Mouse (Mus musculus) MEL (cell line): ENCODE data around the gene Nol12.

Experiments used
- CTCF ChIP-seq, 3 experiments: IDR thresholded peaks in 2 of 3; conservative IDR thresholded peaks in 1 of 3; 2 replicates each; pipeline ENCODE4 v1.5.1; 2011 to 2012; ENCODE audit warnings: low read length in 3 of 3, low read depth in 2 of 3, mild to moderate bottlenecking in 2 of 3, improper control_type of control experiment in 1 of 3, inconsistent platforms in 1 of 3, mixed read lengths in 1 of 3, moderate library complexity in 1 of 3; ENCODE audit not compliant: control insufficient read depth in 1 of 3, insufficient read depth in 1 of 3, poor library complexity in 1 of 3, severe bottlenecking in 1 of 3
- EP300 ChIP-seq, 2 experiments: IDR thresholded peaks; 2 replicates each; pipeline ENCODE4 v1.6.1; 2011; ENCODE audit warnings: improper control_type of control experiment in 2 of 2, low read length in 2 of 2, low read depth in 1 of 2, mild to moderate bottlenecking in 1 of 2
- JUND ChIP-seq: IDR thresholded peaks from 2 replicates; pipeline ENCODE4 v1.6.1; 2011; ENCODE audit warnings: low read depth, mild to moderate bottlenecking, improper control_type of control experiment, low read length
- MAZ ChIP-seq: IDR thresholded peaks from 2 replicates; pipeline ENCODE4 v1.6.1; 2012; ENCODE audit warnings: low read depth, mild to moderate bottlenecking, inconsistent platforms, low read length, improper control_type of control experiment
- POLR2A ChIP-seq, 2 experiments: IDR thresholded peaks; 2 replicates each; pipeline ENCODE4 v1.6.1; 2011 to 2012; ENCODE audit warnings: low read length in 2 of 2, mild to moderate bottlenecking in 2 of 2, control low read depth in 1 of 2, improper control_type of control experiment in 1 of 2, low read depth in 1 of 2, moderate library complexity in 1 of 2; ENCODE audit not compliant: control insufficient read depth in 1 of 2, insufficient read depth in 1 of 2, poor library complexity in 1 of 2
- POLR2AphosphoS5 ChIP-seq: IDR thresholded peaks from 2 replicates; pipeline ENCODE4 v1.6.1; 2012; ENCODE audit warnings: low read depth, borderline replicate concordance, mild to moderate bottlenecking, inconsistent platforms, low read length, moderate library complexity, mixed read lengths
- TAL1 ChIP-seq: IDR thresholded peaks from 2 replicates; pipeline ENCODE4 v1.6.1; 2012; ENCODE audit warnings: mild to moderate bottlenecking, inconsistent platforms, low read length, moderate library complexity, mixed read lengths
- TCF12 ChIP-seq: IDR thresholded peaks from 2 replicates; pipeline ENCODE4 v1.6.1; 2014; ENCODE audit warnings: low read depth, mild to moderate bottlenecking, inconsistent platforms, low read length, improper control_type of control experiment, moderate library complexity
- USF1 ChIP-seq: IDR thresholded peaks from 2 replicates; pipeline ENCODE4 v1.6.1; 2014; ENCODE audit warnings: low read depth, mild to moderate bottlenecking, inconsistent platforms, low read length, improper control_type of control experiment, moderate library complexity
- ZMIZ1 ChIP-seq: IDR thresholded peaks from 2 replicates; pipeline ENCODE4 v1.6.1; 2012; ENCODE audit warnings: low read depth, mild to moderate bottlenecking, inconsistent platforms, low read length, improper control_type of control experiment, moderate library complexity

- no peak for TF ChIP-seq USF1
- no peak for TF ChIP-seq EP300 (IDR thresholded peaks at IDR 0.05; ENCODE audit: low read depth in 1 of 2, low read length in 2 of 2)
- TF ChIP-seq CTCF (IDR thresholded peaks at IDR 0.05 in 2 of 3, conservative IDR thresholded peaks at IDR 0.05 in 1 of 3; ENCODE audit: control insufficient read depth in 1 of 3, insufficient read depth in 1 of 3, low read depth in 2 of 3, low read length in 3 of 3, poor library complexity in 1 of 3, severe bottlenecking in 1 of 3) = no peak
- no peak for TF ChIP-seq TCF12
- TF ChIP-seq POLR2A (IDR thresholded peaks at IDR 0.05; ENCODE audit: control insufficient read depth in 1 of 2, insufficient read depth in 1 of 2, low read depth in 1 of 2, low read length in 2 of 2, poor library complexity in 1 of 2) = no peak; a peak in 1 of 4 replicates
- no peak for TF ChIP-seq TAL1
- no peak for TF ChIP-seq MAZ
- TF ChIP-seq JUND = no peak
- TF ChIP-seq POLR2AphosphoS5 = no peak
- no peak for TF ChIP-seq ZMIZ1
Observed at GRCm38 (mm10) chr15:78936403-78936802, 1.7 kb downstream of the Nol12 start.
